Mouse (Mus musculus): ENCODE measurements around the gene Ly6g6c.

The Ly6g6c gene

DNA sequence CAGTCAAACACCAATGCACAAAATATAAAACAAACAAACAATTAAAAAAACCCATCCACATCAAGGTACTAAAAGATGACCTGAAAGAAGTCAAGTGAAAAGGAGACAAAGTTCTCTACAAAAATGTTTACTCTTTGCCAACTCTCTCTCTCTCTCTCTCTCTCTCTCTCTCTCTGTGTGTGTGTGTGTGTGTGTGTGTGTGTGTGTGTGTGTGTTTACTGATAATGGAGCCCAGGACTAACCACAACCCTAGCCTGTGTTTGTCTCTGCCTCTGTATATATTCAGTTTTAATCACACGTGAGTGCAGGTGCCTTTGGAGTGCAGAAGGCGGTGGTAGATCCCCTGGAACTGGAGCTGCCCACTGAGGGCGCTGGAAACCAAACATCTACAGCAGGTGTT is 8.1 kb upstream of the Ly6g6c start:
- DNase-seq (ENCODE audit: low read depth) = no peak

DNA sequence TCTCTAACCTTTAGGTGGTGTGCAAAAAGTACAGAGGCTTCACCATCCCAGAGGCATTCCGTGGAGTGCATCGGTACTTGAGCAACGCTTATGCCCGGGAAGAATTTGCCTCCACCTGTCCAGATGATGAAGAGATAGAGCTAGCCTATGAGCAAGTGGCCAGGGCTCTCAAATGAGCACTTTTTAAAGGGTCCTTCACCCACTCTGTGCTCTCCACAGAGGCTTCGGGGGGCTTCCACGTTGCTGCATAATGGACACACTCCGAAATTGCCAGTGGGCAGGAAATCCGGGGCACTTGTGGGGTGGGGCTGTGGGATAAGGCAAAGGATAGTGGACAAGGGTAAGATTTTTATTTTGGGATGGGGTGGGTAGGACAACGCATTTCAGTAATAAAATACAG is 6.9 kb upstream of the Ly6g6c start:
- DNase-seq (ENCODE audit: low read depth) = no peak

DNA sequence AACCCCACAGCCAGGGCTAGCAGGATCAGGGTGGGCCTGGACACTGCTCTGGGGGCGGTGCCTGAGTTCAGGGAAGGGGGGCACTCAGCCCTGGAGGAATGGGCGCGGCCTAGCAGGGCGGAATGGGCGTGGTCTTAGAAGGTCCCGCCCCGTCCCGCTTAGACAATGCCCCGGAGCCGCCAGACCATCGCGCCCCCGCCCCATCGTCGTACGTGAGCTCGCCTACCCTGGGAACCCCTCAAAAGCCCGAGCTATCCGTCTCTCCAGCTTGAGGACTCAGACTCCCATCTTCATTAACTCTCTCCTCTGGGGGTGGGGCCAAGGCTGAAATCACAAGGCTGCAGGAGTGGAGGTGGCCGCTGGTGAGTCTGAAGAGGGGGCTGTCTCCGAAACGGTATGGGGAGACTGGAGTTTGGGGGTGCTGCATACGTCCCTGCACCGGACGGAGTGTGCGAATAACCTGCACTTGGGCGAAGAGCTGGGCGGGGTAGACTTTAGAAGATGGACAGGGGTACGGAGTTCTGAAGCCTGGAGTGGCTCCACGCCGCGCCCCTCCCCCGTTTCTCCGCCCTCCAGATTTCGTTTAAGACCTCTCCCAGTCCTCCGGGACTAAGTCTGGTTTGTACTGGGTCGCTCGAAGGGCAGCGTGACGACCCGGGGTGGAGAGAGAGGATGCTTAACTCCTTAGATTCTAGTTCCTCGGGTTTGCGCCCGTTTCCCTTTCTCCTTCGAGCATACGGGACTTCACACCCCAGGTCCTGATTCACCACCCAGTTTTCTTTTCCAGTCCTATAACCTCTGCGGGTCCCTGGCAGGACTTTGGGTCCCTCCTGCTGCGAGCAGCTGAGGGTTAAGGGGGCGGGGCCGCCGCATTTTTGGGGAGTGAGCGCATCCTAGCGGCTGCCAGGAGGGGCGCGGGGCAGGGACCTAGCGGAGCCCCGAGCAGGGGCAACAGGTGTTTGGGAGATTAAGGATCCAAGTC is 6.0 kb upstream of the Ly6g6c start, which contains the start of gene Ddah2:
Gene Ddah2, plus strand, starts transcription at position 125 of the 982 bp plus-strand sequence.
- DNase-seq (ENCODE audit: low read depth) = peak; percentile 91

- no peak for DNase-seq (ENCODE audit: low read depth)
Observed at GRCm38 (mm10) chr17:35060071-35060470, 5.1 kb upstream of the Ly6g6c start.

DNA sequence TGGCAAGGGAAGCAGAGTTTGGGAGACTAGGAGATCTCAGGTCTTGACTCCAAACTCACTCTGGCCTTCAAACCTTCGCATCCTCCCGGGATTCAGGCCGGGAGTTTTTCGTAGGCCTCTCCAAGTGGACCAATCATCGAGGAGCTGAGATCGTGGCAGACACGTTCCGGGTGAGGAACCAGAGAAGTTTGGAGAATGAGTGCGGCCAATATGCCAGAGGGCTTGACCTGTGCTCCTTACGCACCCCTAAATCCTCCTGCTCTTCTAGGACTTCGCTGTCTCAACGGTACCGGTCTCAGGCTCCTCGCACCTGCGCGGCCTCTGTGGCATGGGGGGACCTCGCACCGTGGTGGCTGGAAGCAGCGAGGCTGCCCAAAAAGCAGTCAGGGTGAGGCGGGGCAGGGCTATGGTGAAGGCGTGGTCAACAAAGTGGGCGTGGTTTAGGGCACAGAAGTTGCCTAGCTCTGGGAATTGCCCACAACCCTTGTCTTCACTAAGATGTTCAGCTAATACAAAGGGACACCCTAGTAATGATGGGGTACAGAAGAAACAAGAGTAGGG is 4.4 kb upstream of the Ly6g6c start:
- no peak for DNase-seq (ENCODE audit: low read depth)

DNA sequence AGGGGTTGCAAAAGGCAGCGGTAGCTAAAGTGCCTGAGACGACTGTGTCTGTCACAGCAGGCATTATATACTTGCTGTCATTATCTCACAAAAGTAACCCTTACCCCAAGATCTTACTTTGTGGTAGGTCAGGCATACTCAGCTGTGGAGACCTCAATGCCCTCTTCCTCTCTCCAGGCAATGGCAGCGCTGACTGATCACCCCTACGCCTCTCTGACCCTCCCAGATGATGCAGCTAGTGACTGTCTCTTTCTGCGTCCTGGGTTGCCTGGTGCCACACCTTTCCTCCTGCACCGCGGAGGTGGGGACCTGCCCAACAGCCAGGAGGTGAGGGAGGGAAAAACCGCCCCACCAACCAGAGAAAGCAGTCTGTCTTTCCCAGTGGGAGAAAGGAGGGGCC is 3.9 kb upstream of the Ly6g6c start:
- no peak for DNase-seq (ENCODE audit: low read depth)

DNA sequence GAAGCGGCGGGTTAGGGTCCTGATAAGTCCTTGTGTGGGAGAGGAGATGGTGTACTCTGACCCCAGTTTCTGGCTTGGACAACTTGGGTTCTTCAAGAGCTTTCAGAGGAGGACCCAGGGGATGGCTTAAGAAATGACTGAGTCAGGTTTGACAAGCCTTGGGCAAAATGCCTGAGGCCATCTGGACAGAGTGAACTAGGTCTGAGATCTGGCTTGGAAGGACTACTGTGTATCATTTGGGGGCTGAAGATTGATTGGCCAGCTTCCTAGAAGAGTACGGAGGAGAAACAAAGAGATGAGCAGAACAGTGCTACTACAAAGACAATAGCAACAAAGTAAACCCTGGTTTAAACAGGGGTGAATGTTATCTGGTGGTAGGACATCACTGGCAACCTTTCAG is 1.7 kb upstream of the Ly6g6c start:
- no peak for DNase-seq (ENCODE audit: low read depth)

DNA sequence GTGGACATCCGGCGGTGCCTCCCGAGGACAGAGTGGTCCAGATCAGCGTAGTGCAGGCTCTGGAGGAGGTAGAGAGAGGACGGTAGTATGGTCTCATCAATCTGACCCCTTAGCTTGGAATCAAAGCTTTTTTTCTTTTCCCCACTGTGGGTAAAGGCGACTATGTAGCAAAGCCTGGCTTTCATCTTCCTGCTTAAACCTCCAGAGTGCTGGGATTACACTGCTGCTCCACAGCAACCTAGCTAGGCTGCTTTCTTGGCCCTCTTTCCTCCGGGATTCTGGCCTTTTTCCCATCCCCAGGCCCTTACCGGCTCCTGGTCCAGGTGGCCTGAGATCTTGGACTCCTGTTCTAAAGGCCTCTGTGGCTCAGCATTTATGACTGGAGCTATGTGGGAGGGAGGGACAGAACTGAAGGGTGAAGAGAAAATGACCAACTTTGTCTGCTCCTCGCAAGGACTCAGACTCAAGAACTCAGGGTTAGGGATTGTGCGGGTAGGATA is 760 bp upstream of the Ly6g6c start:
- no peak for DNase-seq (ENCODE audit: low read depth)

- no peak for DNase-seq (ENCODE audit: low read depth)
Observed at GRCm38 (mm10) chr17:35066084-35066483, 896 bp downstream of the Ly6g6c start, which contains the start of gene Mpig6b. Gene Mpig6b, minus strand, starts transcription at chr17:35066184.

DNA sequence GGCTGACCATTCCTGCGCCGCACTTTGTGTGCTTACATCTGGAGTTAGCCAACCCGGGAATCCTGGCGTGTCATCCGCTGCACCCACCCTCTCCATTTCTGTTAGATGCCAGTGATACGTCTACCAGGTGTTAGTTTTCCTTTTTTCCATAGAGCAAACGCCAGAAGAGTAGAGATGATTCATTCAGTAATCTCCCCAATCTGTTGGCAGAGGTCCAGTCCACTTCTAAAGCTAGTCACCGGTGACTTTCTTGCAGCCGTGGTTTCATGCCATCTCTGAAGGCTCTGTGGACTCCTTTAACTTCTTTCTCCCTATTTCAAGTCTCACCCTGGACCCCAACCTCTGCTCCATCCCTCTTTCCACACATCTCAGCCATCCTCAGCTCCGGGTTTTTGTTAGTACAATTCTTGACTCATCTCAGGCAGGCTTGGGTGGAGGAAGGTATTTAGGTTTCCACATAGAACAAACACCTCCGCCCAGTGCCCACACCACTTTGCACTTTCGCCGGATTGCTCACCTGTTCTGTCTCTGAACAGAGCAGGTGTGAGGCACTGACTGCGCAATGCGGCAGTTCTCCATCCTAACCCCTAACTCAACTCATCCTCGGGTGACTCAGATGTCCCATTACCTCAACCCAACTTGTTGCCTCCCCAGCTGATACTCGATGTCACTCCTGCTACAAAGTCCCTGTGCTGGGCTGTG is 3.2 kb downstream of the Ly6g6c start:
- DNase-seq (ENCODE audit: low read depth) = no peak

- DNase-seq (ENCODE audit: low read depth) = no peak
Observed at GRCm38 (mm10) chr17:35070556-35071229, 5.5 kb downstream of the Ly6g6c start.

DNA sequence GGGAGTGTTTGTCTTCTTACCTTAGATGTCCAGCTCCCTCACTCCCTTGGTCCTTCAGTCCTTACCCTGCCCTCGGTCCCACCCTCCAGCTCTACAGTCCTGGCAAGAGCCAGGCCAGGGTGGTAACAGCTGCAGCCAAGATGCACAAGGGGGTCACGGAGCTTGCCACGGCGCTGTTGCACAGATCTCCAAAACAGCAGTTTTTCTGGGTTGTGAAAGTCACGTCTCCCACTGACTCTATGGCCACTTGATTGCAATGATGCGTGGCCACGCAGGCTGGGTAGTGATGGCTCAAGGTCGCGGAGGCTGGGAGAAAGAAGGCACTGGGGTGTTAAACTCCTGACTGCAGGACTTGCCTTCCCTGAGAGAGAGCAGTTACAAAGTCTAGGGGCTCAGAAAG is 6.3 kb downstream of the Ly6g6c start:
- no peak for DNase-seq (ENCODE audit: low read depth)

DNA sequence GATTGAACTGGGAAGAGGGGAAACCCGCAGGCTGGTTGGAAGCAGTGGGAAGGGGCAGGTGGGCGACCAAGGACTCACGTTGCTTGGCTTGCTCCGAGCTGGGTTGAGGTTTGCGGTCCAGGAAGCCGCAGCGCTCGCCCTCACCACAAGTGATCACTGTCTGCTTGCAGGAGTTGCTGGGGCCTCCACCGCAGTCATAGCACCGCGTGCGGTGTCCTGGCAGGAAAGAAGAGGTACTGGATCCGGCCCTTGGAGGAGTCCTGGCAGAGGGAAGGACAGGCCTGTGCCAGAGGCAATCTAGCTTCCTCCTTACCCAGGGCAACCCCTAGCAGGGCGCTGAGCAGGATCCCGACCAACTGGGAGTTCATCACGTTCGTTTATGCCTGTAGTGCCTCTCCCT is 8.9 kb downstream of the Ly6g6c start:
- DNase-seq (ENCODE audit: low read depth) = no peak

- DNase-seq (ENCODE audit: low read depth) = no peak
Observed at GRCm38 (mm10) chr17:35076507-35077176, 11.5 kb downstream of the Ly6g6c start, which contains the start of gene Ly6g6e. Gene Ly6g6e, plus strand, starts transcription at chr17:35076902.

- DNase-seq (ENCODE audit: low read depth) = no peak
Observed at GRCm38 (mm10) chr17:35077285-35077684, 12.1 kb downstream of the Ly6g6c start.

- DNase-seq (ENCODE audit: low read depth) = no peak
Observed at GRCm38 (mm10) chr17:35077786-35078233, 12.6 kb downstream of the Ly6g6c start, which contains the start of gene Ly6g6d. Gene Ly6g6d, minus strand, starts transcription at chr17:35078065.

DNA sequence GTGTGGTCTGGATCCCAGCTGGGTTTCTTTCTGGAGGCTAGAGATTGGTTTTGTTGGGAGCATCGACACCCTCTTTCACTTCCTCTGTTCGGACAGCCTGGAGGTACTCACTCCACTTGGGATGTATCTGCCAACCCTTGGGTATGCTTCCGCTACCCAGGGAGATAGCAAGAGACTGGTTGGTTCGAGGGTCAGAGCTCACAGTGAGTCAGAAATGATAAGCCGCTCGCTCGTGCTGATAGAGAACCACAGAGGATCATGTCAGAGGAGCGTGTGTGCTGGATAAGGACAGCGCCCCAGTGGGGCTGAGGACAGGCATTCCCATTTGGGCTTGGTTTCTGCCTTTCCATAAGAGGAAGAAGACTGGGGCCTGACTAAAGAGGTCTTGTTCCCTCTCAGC is 14.6 kb downstream of the Ly6g6c start:
- no peak for DNase-seq (ENCODE audit: low read depth)

DNA sequence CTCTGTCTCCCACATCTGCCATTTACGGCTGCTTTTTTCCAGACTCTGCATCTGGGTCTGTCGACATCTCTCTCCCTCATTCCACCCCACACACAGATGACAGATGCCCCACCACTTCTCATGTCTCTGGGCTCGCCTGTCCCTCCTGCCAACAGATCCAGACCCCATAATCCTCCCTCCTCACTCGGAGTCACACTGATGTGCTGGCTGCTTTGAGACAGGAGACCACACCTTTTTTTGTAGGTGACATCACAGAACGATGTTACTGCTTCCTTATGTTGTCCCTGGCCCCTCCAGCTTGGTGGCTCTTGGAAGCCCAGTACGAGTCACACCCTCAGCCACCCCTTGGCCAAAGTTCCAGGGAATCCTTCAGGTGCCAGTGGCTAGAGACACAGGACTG is 15.1 kb downstream of the Ly6g6c start:
- no peak for DNase-seq (ENCODE audit: low read depth)

GRCm38 (mm10) chr17:35080710-35081109 is 15.5 kb downstream of the Ly6g6c start:
- no peak for DNase-seq (ENCODE audit: low read depth)

GRCm38 (mm10) chr17:35082841-35083576 is 17.8 kb downstream of the Ly6g6c start:
- DNase-seq (ENCODE audit: low read depth) = no peak
